Mouse (Mus musculus) cerebellum, adult 9-11 months (tissue): Measurements from ENCODE around the gene Ldhd.
A peak's percentile ranks its signal among the peaks of the same experiment; 100 is the strongest.
"Not testable (repeated sequence)": the region's sequence is repeated elsewhere in the genome, so short reads cannot be mapped to it uniquely, and the experiment has no call there.

Source experiments
- DNase-seq: peaks from one replicate; pipeline ENCODE4 v3.0.0; 2022

The Ldhd gene

DNA sequence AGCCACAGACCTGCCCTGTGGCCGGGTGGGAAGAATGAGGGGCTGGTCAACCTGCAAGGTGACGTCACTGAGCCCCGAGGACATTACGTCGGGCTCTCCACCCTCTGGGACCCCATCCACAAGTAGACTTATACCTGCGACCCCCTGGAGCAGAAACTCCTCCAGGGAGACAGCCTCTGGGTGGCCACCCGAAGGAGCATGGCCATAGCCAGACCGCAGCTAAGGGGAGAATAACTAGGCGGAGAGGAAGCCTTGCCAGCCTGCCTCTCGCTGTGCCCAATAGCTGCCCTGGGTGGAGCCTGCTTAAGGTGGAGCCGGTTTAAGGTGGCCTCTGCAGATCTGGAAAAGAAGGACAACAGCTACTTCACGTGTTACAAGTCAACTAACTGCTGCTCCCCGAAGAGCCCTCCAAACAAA lies at the start of gene Ldhd:
TSS of gene Ldhd (minus strand) at position 270 of the 417 bp plus-strand sequence.
- DNase-seq: peak; percentile 82

DNA sequence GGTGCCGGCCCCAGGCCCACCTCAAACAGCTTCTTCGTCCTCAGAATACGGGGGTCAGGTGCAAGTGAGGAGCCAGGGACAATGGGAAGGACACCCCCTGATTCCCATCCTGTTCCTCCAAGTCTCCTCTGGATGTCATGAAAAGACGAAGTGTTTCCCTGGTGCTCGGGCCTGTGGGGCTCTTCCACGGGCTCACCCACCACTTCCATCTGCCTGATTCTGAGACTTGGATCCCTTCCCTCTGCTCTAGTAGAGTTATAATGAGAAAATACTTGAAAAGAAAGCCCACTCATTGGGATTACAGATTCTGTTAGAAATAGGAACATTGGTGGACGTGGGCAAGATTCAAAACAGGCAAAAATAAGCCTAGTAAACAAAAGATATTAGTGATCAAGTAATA lies 48.7 kb upstream of the Ldhd start:
- DNase-seq: no peak

DNA sequence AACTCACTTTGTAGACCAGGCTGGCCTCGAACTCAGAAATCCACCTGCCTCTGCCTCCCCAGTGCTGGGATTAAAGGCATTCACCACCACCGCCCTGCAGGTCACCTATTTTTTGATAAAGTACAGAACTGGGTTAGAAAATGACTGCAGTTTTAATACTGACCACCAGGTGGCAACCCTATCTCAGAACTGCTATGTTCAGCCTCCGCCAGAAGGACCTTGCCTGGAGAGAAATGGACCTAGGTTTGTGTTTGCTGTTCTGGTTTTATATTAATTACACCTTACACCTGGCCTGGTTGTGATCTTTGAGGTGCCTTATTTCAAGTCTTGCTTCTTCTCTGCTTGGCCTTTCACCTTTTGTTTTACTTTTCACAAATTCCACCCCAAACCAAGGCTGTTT lies 47.9 kb upstream of the Ldhd start:
- peak; percentile 63 for DNase-seq

- no peak for DNase-seq
These were observed 46.1 kb upstream of the Ldhd start for GRCm38 (mm10) chr8:111676237-111676636.

GRCm38 (mm10) chr8:111666751-111667150 lies 36.6 kb upstream of the Ldhd start:
- no peak for DNase-seq

- peak; percentile 69 for DNase-seq
These were observed 32.3 kb upstream of the Ldhd start for GRCm38 (mm10) chr8:111662473-111662872.

DNA sequence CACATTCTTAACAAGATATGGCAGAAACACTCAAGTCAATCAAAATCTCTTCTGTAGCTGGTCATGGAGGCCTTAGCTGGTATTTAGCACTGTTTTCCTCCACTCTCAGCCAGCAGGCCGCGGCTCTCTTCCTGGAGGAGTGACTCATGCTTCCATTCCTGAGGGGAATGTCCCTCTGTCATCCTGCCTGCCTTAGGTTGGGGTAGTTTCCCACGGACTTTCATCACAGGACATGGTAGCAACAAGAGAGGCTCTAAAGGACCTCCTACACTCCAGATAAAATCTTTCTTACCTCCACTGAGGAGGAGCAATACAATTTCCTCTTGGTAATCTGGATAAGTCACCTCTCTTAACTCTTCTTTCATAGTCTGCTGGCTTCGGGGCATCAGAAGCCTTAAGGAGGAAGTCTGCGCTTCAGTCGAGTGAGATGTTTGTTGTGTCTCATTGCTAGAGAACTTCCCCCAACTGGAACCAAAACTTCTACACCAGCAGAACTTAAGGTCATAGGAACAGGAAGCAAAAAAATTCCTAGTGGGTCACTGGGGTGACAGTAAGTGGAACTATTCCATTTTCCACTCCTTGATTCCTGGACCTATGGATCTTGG lies 28.7 kb upstream of the Ldhd start:
- DNase-seq: no peak

DNA sequence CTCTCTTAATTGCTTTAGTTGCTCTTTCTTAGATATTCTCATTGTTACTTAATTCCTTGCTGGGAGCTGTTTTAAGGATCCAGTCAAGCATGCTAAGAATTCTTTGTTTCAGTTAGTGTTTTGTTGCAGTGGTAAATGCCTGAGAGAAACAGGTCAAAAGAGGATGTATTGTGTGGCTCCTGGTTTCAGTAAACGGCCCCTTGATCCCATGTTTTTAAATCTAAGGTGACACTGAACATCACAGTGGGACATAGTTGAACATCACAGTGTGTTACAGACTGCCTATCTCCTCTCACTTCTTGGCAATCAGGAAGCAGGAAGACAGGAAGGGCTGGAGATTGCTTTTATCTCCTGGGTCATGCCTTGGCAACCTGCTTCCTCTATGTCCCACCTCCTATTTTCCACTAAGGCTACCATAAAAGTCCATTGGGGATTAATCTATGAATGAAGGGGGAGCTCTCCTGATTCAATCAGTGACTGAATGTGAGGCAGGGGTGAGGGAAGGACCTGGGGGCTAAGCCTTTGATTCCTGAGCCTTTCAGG lies 27.2 kb upstream of the Ldhd start:
- no peak for DNase-seq

DNA sequence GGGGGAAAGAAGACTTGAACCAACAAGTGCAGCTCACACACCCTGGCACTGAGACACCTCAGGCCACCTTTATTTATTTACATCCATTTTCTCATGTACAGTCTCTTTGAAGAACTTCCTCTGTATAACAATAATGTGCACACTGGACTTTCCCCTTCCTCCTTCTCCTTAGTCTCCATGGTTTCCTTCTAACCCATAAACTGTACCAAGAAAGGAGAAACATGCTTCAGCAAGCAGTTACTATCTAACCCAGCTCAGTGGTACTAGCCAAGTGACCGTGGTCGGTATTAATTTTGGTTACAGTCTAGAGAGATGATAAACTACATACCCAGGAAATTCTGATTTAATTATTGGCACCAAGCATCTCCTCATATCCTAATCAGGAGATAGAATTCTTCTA lies 23.4 kb upstream of the Ldhd start:
- no peak for DNase-seq

GRCm38 (mm10) chr8:111650651-111651050 lies 20.5 kb upstream of the Ldhd start:
- no peak for DNase-seq

GRCm38 (mm10) chr8:111648834-111649233 lies 18.7 kb upstream of the Ldhd start:
- DNase-seq: no peak

DNA sequence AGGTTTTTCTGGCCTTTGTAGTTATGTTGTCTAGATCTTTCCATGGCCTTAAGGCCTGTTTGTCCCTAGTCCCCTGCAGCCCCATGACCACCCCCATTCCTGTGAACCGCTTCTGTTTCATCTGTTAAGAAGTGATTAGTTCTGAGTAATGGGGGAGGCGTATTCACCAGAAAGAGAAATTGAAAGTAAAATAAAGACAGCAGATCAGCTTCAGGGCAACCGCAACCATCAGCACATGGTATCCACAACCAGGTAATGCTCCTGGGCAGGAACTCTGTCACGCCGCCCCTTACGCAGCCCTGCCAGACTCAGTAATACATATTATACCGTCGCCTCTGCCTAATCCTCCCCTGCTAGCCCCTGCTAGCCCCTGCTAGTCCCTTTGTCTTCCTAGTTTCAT lies 15.5 kb upstream of the Ldhd start:
- no peak for DNase-seq

- not testable (repeated sequence) for DNase-seq
These were observed 14.3 kb upstream of the Ldhd start for GRCm38 (mm10) chr8:111644286-111645051.

GRCm38 (mm10) chr8:111643264-111644141 lies 13.3 kb upstream of the Ldhd start, which contains the start of gene Zfp1:
Gene Zfp1, plus strand, starts transcription at chr8:111643401.
- peak; percentile 95 for DNase-seq

DNA sequence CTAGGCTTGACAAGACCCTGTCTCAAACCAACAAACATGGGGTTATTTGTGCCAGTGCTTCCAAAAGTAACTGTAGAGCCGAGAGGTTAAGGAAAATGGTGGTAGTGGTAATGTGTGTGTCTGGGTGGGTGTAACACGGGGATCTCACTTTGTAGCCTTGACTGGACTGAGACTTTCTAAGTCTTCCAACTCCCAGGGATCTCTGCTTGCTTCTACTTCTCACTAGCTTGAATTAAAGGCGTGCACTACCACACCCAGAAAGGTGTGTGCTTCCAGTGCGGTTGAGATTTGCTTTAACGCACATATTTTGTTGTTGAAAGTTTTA lies 12.7 kb upstream of the Ldhd start:
- no peak for DNase-seq

DNA sequence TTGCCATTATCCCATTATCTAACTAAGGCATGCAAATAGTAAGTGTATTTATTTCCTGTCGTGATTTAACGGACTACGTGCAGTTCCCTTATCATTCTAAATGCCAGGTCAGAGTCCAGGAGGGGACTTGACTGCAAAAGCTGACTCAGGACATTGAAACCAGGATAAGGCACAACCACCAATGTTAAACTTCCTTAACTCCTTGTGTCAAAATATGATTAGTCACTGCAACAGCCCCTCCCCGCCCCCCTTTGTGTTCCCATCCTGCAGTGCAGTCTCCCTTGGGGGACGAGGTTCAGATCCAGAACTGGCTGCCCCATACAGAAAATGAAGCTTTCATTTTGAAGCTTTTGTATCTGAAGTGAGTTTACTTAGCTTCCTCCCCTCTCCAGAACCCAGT lies 12.3 kb upstream of the Ldhd start:
- no peak for DNase-seq

DNA sequence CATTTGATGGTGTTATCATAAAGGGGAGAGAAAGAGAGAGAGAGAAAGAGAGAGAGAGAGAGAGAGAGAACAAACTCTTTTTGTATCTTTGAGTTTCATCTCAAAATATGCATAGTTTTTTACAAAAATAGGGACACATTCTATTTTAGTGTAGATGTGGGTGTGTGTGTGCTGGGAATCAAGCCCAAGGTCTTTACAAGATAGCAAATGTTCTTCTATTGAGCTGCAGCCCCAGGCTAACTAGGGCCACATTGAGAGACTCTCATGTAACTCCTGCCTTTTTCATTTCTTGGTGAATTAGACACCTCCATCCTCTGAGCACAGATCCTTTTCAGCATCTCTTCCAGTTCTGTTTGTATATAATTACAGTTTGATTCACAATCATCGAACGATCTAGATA lies 10.9 kb upstream of the Ldhd start:
- DNase-seq: no peak

DNA sequence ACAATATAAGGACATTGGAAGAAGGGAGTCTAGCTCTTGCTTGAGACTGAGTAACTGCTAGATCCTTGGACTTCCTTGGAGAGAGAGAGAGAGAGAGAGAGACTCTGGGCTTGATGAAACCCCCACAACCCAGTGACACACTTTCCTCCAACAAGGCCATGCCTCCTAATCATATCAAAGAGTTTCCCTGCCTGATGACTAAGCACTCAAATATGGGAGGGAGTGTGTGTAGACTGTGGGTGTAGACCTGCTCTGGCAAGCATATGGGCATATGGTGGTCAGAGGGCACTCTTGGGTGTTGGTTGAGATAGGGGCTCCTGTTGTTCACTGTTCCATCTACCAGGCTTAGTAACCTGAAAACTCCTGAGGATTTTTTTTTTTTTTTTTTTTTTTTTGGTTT lies 7.9 kb upstream of the Ldhd start:
- no peak for DNase-seq

- no peak for DNase-seq
These were observed 2.8 kb upstream of the Ldhd start for GRCm38 (mm10) chr8:111632976-111633375.

GRCm38 (mm10) chr8:111631589-111631988 lies 1.4 kb upstream of the Ldhd start:
- no peak for DNase-seq

GRCm38 (mm10) chr8:111628894-111629501 lies 1.2 kb downstream of the Ldhd start:
- DNase-seq: peak; percentile 36

DNA sequence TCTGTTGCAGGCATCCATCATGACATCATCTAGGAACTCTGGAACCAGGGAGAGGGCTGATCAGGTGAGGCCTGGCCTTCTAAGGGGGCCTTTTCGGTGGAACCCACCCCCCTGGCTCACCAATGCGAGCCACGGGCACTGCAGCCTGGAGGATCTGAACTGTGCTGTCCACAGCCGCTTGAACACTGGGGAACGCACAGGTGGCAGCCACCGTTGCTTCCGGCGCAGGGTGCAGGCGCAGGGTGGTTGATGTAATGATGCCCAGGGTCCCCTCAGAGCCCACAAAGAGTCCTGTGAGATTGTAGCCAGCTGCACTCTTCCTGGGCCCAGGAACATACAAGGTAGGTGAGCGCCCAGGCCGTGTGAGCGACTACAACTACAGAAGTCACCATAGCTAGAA lies 1.8 kb downstream of the Ldhd start:
- DNase-seq: no peak

DNA sequence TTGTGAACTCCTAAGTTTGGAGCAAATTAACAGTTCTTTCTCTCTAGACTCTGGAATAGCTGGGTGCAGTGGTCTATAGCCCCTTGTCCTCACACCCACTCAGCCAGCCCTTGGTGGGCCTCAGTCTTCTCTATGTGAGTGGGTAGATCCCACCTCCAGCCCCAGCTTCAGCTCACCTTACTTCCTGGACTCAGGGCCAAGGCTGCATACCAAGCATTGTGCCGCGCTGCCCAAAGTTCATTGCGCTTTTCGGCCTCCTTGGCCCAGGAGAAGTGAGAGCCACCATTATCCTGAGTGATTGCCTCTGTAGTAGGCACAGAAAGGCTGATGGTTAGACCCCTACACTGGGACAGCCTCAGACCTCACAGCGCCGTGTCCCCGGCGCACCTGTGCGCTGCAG lies 2.3 kb downstream of the Ldhd start:
- no peak for DNase-seq
